Mouse (Mus musculus) erythroblast, adult 5-6 weeks (primary cell): Measurements from ENCODE around the gene Blnk. TPM values are rescaled to one million over a fixed set of nuclear protein-coding genes. Genes with fewer than 3 reads are reported as not detected.

Source experiments
- ATAC-seq: replicated peaks from 2 replicates; pipeline ENCODE4 v1.8.0; 2016; ENCODE audit warnings: moderate number of reproducible peaks, mild to moderate bottlenecking, moderate TSS enrichment, inconsistent platforms; ENCODE audit not compliant: poor library complexity, low FRiP score, severe bottlenecking
- total RNA-seq, 2 experiments: library from RNA; stranded (forward) in 1 of 2; stranded (reverse) in 1 of 2; fragments of 150-400 nt in 1 of 2; fragments of 200-764, 138-1000 nt in 1 of 2; gene quantifications; 2 replicates each; pipeline versions ENCODE4 v1.2.3 to v1.2.4; 2015 to 2017; ENCODE audit warnings: low replicate concordance in 2 of 2

Blnk gene
- total RNA-seq, 2 experiments from 2014 or later: 1.3 to 2.9 TPM

DNA sequence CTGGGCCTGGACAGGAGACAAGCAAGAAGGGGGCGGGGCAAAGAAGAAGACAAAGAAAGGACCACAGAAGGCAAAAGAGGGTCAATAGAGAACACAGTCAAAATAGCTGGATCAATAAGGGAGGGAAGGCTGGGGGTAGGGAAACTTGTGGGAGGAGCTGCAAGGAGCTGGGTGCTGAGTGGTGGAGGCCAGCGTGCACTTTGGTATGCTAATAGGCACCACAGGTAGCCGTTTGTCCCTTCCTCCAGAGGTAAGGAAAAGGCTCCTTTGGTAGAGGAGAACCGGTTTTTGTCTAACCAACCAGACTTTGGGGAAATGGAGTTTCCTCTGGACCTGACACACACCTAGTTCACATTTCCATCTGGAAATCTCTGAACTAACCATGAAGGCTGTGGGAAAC, 12.3 kb upstream of the Blnk start:
- ATAC-seq: no peak

DNA sequence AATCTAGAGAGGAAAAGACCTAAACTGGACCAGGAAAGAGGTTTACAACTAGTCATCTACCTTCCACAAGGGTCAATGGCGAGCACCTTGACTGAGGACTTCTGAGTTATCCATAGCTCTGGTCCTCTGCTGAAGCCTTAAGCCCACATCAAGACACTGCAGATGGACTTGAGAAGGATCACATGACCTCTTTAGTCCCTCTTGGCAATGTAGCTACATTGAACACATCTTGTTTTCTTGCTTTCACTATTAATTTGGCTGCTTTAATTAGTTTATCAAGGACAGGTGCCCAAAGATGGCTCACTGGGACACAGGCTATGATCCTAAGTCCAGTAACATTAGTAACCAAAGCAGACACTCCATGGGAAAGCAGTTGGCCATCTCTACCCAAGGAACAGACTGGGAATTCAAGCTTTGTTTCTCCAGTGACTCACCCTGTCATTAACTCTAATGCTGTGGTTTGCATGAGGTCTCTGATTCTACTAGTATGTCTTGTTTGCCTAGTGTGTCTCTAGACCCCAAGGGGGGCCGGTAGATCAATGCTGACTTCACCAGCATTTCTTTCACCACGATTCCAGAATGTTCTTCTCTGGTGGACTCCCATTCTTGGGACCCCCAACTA, 9.5 kb upstream of the Blnk start:
- ATAC-seq: no peak

DNA sequence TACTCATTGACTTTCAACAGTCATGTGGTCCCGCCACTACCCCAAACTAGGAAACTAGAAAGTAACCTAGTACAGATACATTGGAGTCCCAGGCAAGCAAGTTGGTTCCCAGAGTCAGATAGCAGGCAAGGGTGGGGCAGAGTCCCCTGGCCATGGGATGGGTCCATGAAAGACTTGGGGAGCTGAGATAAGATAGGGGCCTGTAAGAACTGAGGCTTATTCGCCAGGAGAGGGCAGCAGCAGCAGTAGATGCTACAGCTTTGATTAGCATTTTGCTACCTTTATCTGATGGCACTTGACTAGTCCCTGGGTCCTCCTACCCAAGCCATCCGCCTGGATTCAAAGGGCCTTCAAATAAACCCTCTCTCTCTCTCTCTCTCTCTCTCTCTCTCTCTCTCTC, 5.2 kb upstream of the Blnk start:
- ATAC-seq: peak; percentile 85

DNA sequence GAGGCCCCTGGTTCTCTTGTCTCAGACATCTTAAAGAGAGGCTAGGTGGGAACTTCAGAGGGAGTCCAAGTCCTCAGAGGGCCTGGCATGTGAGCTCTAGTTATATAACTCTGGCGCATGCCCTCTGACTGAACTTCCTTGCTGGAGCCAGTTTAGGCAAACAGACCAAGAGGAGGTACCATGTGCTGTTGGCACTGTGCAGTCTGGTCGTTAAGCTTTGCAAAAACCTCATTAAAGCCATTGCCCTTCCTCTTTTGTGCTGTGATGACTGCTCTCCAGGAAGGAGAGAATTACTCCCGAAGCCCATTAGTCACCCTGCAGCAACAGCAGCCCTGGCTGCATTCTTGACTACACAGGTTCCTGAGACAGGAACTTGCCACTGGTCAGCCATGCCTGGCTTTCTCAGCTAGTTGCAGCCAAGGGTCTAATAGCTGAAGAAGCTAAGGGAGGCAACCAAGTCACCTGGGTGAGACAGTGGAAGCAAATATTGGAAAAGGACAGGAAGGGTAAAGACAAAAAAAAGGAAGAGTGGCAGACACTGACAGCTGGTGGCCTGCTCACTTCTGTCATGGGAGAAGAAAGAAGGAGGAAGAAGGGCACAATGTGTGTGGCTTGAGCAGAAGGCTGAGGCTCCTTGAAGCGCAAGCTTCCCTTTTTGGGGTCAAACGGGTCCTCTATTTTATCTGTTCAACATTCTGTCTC, 4.3 kb upstream of the Blnk start:
- ATAC-seq: no peak

DNA sequence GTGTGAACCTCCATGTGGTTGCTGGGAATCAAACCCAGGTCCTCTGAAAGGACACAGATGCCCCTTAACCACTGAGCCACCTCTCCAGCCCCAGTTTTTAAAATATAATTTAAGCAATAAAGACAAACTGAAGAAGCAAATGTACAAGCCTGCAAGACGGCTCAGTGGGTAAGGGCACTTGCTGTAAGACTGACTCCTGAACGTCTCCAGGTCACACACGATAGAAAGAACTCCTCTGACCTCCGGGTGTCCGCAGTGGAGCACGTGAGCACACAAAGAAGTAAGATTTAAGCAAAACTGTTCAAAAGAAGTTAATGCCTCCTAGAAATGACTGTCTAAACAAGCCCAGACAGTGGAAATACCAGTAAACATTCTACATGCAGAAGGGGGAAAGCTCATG, 2.4 kb upstream of the Blnk start:
- no peak for ATAC-seq

DNA sequence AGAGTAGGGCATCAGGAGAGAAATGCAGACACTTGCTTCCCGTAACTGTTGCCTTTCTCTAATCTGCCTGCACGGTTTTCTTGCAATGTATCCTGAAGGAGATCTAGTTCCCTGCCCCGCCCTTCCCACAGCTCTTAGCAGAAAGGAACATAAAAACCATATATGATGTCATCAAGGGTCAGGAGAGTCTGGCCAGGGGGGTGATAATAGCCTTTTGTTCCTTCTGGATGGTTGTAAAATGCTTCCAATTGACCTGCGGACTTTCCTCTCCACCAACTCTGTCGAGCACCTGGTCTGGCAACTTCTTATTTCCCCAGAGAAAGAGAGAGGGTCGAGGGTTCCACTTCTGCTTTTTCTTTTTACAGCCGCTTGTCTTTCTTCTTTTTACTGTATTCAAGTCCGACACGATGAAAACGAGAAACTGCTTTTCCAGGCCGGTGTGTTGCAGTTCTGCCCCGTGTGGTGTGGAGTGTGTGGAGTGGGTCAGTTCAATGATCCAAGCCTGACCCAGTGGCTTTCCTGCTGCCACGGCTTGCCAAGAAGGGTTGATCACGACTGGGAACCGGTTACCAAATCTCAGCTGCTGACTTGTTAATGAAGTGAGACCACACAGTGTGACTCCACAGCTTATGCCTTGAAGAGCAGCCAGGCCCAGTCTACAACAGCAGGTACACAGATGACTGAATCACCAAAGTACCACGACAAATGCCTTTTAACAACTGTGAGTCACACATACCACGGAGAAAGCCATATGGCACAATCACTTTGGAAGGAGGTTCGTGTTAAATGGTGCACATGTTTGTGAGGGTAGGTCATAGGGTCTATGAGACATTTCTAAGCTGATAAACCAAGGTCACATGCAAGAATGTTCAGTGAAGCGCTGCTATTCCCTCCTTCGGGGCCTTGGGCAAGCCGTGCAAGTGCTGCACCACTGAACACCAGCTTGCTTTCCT, 1.4 kb upstream of the Blnk start:
- ATAC-seq: no peak

DNA sequence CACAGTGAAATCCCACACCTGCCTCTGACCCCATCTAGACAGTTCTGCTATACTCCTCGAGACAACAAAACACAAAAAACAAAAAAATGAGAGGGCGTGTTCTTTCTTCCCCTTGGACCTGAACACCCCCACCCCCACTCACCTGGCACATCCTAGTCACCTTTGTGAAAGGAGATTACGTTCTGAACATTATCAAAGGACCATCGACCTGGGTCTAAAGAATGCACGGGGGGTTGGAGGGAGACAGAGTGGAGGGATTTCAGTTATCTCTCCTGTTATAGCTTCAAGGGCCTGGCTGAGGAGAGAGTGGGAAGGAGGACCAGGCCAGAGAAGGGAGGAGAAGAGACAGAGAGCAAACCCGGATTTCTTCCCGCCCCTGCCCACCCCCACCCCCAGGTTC, 576 bp upstream of the Blnk start:
- ATAC-seq: no peak

DNA sequence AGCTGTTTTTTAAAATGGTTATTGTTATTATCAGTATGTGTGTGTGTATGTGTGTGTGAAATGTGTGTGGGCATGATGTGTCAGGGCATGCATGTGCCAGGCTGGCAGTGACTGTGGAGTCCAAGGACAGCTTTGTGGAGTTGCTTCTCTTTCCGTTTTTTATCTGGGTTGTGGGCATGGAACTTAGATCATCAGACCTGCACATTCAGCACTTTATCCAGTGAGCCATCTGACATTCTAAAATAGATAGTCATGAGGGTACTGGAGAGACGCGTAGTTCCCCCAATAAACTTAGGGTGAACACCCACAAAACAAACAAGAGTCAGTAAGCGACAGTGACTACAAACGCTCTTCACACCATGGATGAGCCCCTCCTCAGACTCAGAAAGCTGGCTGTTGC, 979 bp downstream of the Blnk start:
- no peak for ATAC-seq

DNA sequence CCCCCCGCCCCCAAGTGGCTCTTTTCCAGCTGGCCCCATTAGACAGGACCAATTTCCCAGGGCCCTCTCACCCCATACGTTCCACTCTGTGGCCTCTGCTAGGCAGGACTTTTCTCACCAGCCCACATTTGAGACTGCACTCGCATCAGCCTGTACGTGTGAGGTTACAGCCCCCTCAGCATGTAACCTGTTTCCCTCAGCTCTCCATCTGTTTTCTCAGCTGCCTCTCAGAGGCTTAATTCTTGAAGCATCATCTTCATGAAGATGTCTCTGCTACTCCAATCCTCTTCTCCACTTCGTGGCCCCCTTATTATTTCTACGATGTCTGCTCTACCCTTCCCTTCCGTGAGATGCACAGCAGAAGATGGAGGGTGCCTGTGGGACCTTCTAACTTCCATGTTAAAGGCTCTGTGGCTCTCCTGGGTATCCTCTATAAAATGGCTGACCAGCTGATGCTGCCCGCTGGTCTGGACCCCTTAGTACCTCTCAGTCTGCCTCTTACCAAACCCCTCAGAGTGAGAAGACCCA, 1.8 kb downstream of the Blnk start:
- ATAC-seq: no peak

DNA sequence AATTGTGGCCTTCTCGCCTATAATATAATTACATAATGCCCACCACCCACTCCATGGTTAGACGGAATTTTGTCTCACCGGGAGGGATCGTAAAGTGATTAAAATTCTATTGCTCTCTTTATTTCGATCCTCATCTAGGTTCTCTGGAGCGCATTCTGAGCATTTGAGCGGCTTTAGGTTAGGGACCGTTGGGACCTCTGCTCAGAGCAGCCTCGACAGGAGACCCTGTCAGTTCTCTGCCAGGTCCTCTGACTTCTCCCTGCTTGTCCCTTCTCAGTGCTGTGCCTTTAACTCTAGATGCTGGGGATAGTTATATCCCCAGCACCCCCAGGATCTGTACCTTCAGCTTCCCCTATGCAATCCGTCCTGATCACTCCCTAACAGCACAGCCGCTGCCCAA, 2.2 kb downstream of the Blnk start:
- ATAC-seq: no peak

DNA sequence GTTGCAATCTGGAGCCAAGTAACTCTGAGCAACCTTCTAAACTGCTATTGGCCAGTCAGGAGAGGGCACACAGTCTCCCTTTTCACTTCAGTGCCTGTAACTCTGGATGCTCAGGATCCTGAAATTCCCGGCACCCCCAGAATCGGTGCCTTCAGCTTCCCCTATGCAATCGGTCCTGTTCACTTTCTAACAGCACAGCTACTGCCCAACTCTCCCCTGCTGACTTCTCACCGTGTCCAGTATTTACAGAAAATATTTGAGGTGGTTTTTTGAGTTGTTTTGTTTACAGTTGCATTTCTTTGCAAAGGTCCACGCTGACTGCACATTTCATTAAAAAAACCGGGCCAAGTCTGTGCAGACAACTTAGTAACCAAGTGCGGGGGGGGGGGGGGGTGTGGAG, 2.7 kb downstream of the Blnk start:
- ATAC-seq: no peak

DNA sequence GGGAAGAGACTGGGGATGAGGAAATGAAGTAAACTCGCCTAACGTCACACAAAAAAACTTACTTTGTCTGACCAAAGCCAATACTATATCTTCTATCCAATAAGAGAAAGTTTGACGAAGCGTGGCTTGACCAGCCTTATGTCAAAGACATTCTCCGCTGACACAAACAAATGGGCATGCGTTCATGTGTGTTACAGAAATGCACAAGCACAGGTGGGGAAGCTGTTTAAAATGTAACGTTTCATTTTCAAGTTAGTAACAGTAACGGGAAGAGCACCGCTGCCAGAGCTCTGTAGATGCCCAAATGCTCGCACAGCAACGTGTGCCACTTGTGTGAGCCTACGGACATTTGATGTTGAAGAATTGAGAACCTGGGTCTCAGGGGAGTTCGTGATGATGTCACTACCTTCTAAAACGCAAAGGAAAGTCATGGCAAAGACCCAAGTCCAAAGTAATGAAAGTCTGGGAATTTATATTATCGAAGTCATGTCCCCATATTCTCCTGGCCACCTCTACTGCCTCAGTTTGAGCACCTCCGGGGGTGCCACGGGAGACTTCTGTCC, 3.5 kb downstream of the Blnk start:
- ATAC-seq: no peak

DNA sequence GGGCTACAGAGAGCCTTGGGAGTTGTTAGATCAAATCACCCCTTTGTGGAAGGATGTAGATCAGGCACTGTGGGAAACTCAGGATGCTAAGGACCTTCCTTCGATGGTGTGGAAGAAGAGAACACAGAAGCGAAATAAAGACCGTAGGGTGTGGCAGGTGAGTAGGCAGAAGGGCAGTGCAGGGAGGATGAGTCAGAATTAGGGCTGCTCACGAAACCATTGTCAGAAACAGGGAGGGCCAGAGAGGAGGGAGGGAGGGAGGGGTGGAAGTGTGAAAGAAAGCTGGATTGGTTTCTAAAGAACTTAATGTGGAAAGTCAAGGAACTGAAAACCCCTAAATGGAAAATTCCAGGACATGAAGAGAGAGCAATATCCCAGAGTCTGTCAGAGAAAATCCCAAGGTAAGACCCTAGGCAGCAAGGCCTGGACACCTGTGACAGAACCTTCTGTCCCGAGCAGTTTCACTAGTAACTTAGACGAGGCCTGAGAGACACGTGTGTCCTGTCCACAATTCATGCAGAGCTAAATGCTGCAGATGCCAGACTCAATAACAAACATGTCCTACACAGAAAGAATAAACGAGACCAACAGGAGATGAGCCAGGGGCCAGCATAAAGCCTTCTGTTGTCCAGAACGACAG, 4.3 kb downstream of the Blnk start:
- ATAC-seq: no peak

DNA sequence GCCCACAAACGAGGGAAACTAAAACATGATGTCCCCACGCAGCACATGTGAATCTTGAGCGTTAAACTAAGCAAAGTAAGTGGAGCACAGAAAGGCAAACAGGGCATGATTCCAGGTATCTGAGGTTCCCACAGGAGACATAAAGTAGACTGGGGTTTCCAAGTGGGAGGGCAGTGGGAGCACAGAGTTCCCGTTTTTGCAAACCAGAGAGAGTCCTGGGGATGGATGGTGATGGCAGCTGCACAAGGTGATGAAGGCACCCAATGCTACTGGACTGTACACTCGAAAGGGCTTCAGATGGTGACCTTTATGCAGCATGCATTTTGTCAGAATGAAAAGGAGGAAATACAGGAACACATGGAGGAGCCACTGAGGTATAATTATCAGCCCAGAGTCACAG, 5.5 kb downstream of the Blnk start:
- no peak for ATAC-seq

DNA sequence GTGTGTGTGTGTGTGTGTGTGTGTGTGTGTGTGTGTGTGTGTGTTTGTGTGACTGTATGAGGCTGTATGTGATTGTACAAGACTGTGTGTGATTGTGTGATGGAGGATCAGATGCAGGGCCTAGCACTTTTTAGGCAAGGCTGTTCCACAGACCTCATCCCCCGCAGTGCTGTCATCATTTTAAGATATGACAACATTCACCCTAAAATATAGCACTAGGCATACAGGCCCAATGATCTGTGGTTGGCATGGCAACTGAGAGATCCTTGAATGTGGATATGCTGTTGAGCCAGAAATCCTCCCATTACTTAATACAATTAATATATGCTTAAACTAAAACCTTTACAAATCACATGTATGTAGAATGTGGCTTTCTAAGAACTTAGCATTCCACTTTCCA, 9.8 kb downstream of the Blnk start:
- no peak for ATAC-seq

DNA sequence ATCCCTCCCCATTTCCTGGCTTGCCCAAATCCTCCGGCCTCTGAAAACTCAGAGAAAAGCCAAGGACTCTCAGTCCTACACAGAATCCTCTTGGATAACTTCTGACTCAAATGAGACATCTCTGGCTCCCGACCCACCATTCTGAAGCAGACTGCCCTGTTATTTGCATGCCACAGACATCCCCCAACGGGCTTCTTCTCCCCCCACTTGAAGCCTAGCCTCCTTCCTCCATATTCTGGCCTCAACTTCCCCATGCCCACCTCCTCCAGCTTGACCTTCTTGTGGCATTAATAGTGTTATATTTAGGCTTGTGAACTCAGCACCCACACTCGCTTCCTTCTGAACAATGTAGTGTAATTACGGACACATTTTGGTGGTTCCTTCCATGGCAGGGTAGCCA, 13.7 kb downstream of the Blnk start:
- no peak for ATAC-seq

DNA sequence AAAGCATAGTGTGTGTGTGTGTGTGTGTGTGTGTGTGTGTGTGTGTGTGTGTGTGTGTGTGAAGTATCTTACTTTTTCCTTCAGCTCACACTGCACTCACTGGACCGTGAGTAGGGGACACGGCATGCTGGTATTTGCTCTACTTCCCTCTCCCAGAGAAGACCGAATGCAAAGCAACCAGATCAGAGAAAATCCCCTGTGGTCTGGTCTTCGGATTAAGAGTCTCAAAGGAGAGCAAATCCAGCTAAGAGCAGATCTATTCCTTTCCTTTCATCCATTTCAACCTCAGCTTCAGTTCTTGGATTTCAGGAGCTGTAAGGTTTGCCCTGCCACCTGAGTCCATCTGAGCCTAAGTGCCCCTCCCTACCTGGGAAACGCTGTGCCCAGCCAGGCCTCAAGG, 16.3 kb downstream of the Blnk start:
- no peak for ATAC-seq

DNA sequence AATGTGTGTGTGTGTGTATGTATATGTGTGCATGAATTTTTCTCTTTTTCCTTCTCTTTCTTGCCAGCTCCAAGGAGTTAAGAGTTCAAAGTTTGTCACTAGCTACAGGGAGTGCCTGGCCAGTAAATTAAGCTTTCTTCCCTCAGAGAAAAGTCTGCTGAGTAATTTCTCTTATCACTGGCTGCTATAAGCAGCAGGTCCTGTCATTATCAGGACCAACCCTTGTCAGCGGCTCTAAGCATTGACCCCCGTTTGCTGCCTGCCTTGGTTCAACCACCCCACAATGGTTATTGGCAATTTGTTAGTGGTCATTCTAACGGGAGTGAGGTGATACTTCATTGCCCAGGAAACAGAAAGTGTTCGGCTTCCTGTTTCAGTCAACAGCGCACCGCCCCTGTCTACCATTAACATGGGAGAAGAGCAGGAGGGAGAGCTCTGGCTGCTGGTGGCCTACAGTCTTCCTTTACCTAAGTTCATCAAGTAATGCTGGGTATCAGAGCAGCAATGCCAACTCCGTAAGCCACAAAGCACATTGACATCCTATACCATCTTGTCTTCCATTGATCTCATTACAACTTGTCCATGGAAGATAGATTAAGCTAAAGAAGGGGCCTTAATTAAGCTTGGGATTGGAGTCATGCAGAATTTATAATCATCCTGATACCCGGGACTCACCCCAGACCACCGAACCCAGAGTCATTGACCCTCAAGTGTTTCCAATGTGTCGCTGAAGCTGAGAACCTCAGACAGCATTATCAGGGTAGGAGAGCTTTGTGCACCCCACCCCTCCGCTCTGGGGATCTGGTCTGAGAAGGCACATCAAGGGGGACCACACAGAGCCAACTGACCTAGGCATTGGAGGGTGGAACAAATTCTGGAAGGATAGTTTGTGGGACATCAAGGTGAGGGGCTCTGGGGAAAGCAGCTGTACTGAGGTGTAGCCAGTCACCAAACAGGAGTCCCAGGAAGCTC, 17.1 kb downstream of the Blnk start:
- ATAC-seq: peak; percentile 84
